Mouse (Mus musculus) stomach, postnatal 0 days (tissue): ENCODE measurements around the gene Zfp866.

Experiments used
- CTCF ChIP-seq: IDR thresholded peaks from 2 replicates; pipeline ENCODE4 v1.5.1; 2016; ENCODE audit warnings: antibody characterized with exemption, low read depth, mild to moderate bottlenecking, moderate library complexity
- EP300 ChIP-seq: optimal IDR thresholded peaks from 2 replicates; pipeline ENCODE3; 2016; ENCODE audit warnings: antibody characterized with exemption

DNA sequence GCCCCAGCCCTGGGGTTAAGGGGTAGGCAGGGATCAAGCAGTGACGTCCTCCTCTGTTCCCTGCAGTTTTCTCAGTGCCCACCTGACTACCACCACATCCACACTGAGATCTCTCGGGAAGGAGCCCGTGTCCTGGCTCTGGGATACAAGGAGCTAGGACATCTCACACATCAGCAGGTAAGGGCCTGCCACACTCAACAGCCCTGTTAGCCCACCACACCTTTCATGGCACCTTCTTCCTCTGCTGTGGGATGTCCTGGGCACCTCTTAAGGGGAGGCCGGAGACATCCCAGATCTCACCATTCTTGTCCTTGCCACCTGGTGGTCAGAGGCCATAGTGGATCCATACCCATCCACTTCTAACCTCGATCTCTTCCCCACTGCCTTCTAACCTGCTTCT lies 9.0 kb upstream of the Zfp866 start:
- TF ChIP-seq EP300 (no peak), CTCF (0 out of 2 replicates have a peak, but pooled peaks have one; percentile 17)
